Mouse (Mus musculus): ENCODE measurements around the gene Rad9a.

DNA sequence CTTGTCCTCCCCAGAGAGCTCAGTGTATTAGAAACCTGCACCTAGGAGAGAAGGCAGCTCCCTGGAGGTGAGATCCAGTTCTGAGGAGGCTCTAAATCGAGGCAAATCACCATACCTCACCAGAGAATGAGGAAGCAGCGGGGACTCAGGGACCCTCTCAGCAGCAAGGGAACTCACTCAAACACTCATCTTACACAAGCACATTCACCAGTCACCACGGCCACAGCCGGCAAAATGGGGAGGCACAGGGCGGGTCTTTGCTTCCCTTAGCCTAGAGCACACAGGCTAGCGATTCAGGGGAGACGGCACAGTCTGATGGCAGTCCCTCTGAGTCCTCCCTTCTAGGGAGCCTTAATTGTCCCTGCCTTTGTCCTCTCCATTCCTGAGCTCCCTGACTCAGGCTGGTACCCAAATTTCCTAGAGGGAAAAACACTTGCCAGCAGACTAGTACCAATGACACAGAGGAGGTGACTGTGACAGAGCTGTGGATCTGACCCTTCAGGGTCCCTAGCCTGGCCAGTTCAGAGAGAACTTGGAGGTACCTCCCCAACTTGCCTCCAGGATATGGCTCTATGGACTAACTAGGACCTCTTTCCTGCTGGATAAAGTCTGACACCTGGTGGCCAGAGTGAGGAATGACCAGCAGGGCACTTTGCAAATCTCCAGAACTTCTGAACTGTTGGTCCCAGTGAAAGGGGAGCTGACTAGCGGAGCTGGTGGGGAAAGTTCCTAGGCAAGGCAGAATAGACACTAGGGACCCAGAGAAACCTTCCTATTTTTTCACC, 26.6 kb upstream of the Rad9a start:
- TF ChIP-seq CTCF (IDR thresholded peaks at IDR 0.05; ENCODE audit: low read depth) (peak; percentile 99), EP300 (IDR thresholded peaks at IDR 0.05; ENCODE audit: low read depth) (no peak)
